Mouse (Mus musculus): ENCODE measurements around the gene Syne1. TPM values are rescaled to one million over a fixed set of nuclear protein-coding genes. Genes with fewer than 3 reads are reported as not detected.

The Syne1 gene
- total RNA-seq, 1 experiment: 7.1 TPM

DNA sequence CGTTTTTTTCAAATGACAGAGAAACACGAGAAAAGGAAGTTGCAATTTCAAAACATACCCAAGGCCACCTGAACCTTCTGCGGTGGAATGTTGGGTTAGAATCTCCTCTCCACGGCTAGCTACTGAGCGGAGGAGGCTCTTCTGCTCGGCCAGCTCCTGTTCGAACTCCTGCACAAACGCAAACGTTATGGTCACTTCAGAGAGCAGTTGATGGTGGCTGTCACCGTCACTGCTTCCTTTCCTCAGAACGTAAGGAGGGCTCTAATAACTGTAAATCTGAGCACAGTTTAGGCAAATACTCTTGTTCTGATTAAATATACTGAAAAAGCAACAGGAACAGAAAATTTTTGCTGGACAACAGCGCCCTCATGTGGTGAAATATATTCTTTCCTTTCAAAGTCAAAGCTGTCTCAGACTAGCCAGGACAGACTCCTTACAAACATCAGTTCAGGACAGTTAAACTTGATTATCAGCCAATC lies 389.8 kb downstream of the Syne1 start:
- Histone ChIP-seq H3K4me1 (ENCODE audit: control insufficient read depth in 2 of 2, insufficient read depth in 2 of 2, low read length in 2 of 2, poor library complexity in 1 of 2) (0 out of 4 replicates have a peak, but pooled peaks cover 0 to 1% of the 10 kb centered on the region in 2 experiments), H3K4me3 (ENCODE audit: insufficient read depth in 1 of 2, low read depth in 1 of 2, low read length in 2 of 2, poor library complexity in 1 of 2, severe bottlenecking in 1 of 2) (no peak overlapping the region), H3K36me3 (ENCODE audit: control insufficient read depth, insufficient read depth, low read length, poor library complexity, severe bottlenecking) (no peaks in the 10 kb centered on the region), H3K9me3 (ENCODE audit: control insufficient read depth, insufficient read depth, low read depth, low read length) (no peaks in the 10 kb centered on the region), H3K27ac (ENCODE audit: insufficient read depth, low read depth, low read length, poor library complexity, severe bottlenecking) (no peak overlapping the region), H3K9ac (ENCODE audit: insufficient read depth, low read depth, low read length, poor library complexity, severe bottlenecking) (no peak overlapping the region)
- TF ChIP-seq CHD2 (IDR thresholded peaks at IDR 0.05; ENCODE audit: low read depth, low read length): no peak
- peak; percentile 57 for TF ChIP-seq ZC3H11A (IDR thresholded peaks at IDR 0.05; ENCODE audit: borderline replicate concordance, low read depth, low read length)
- in situ Hi-C loops (cut with MboI; ENCODE audit: low sequenced_read_pairs in 2 of 2, unreplicated experiment in 2 of 2): loop anchor here in 1 of 2 experiments (25.0 kb wide), 1 partner anchor 749 kb away; no protein-coding TSS in a partner anchor
- peak; percentile 57 for DNase-seq (ENCODE audit: low read depth, low spot score)

DNA sequence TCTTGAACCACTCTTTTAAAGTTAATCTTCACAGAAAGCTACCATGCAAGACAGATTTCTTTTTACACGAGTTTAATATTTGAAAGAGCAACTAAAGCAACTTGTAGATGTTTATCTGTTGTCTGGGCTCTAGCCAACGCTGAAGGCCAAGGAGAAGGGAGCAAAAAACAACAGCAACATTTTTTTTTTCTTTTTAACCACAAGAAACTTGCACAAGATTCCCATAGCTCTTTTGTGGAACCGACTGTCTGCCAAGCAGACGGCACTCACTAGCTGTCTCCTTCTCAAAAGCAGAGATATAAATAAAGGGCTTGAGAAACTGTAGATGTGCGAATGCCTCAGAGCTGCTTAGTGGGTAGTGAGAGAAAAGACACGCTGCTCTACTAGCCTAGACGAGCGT lies 391.6 kb downstream of the Syne1 start:
- no peak overlapping the region for H3K27ac ChIP-seq (ENCODE audit: insufficient read depth, low read depth, low read length, poor library complexity, severe bottlenecking)
- in situ Hi-C loops (cut with MboI; ENCODE audit: low sequenced_read_pairs in 2 of 2, unreplicated experiment in 2 of 2): loop anchor here in 1 of 2 experiments (25.0 kb wide), 1 partner anchor 747 kb away; no protein-coding TSS in a partner anchor
- H3K36me3 ChIP-seq (ENCODE audit: control insufficient read depth, insufficient read depth, low read length, poor library complexity, severe bottlenecking): no peaks in the 10 kb centered on the region
- DNase-seq (ENCODE audit: low read depth, low spot score): no peak
- TF ChIP-seq MAFK (IDR thresholded peaks at IDR 0.05; ENCODE audit: insufficient read depth, low read depth, low read length): no peak
- TF ChIP-seq HCFC1 (IDR thresholded peaks at IDR 0.05; ENCODE audit: borderline replicate concordance, insufficient read depth, low read length): no peak
- TF ChIP-seq ZC3H11A (IDR thresholded peaks at IDR 0.05; ENCODE audit: borderline replicate concordance, low read depth, low read length): no peak
- TF ChIP-seq ZNF384 (IDR thresholded peaks at IDR 0.05; ENCODE audit: low read depth, low read length): no peak
- no peak for TF ChIP-seq CHD2 (IDR thresholded peaks at IDR 0.05; ENCODE audit: low read depth, low read length)
- no peak overlapping the region for H3K4me3 ChIP-seq (ENCODE audit: insufficient read depth in 1 of 2, low read depth in 1 of 2, low read length in 2 of 2, poor library complexity in 1 of 2, severe bottlenecking in 1 of 2)
- 0 out of 4 replicates have a peak, but pooled peaks cover 0 to 1% of the 10 kb centered on the region in 2 experiments for H3K4me1 ChIP-seq (ENCODE audit: control insufficient read depth in 2 of 2, insufficient read depth in 2 of 2, low read length in 2 of 2, poor library complexity in 1 of 2)
- no peak overlapping the region for H3K9ac ChIP-seq (ENCODE audit: insufficient read depth, low read depth, low read length, poor library complexity, severe bottlenecking)
- no peaks in the 10 kb centered on the region for H3K9me3 ChIP-seq (ENCODE audit: control insufficient read depth, insufficient read depth, low read depth, low read length)

DNA sequence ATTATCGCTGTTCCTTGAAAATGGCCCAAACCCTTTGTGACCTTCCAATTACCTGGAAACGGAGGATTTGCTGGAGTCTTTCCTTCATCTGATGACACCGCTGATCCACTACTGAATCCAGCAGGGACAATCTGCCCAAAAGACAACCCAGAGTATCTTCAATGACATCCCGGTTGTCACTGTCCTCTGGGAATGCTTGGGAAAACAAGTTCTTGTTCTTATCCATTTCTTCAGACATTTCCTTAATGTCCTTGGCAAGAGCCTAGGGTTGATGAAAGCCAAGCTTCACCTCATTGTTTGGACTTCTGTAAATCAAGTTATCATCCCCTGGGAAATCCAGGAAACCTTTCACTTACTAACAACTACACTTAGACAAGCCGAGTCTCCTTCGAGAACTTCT lies 398.2 kb downstream of the Syne1 start:
- Histone ChIP-seq H3K9me3 (ENCODE audit: control insufficient read depth, insufficient read depth, low read depth, low read length) (no peaks in the 10 kb centered on the region; the same call in 1 of the 2 replicates), H3K36me3 (ENCODE audit: control insufficient read depth, insufficient read depth, low read length, poor library complexity, severe bottlenecking) (no peaks in the 10 kb centered on the region), H3K27ac (ENCODE audit: insufficient read depth, low read depth, low read length, poor library complexity, severe bottlenecking) (no peak overlapping the region), H3K4me3 (ENCODE audit: insufficient read depth in 1 of 2, low read depth in 1 of 2, low read length in 2 of 2, poor library complexity in 1 of 2, severe bottlenecking in 1 of 2) (no peak overlapping the region), H3K9ac (ENCODE audit: insufficient read depth, low read depth, low read length, poor library complexity, severe bottlenecking) (no peak overlapping the region), H3K4me1 (ENCODE audit: control insufficient read depth in 2 of 2, insufficient read depth in 2 of 2, low read length in 2 of 2, poor library complexity in 1 of 2) (no peaks in the 10 kb centered on the region)
- DNase-seq (ENCODE audit: low read depth, low spot score): no peak
- in situ Hi-C loops (cut with MboI; ENCODE audit: low sequenced_read_pairs in 2 of 2, unreplicated experiment in 2 of 2): loop anchor here in 1 of 2 experiments (25.0 kb wide), 1 partner anchor 741 kb away; no protein-coding TSS in a partner anchor
- TF ChIP-seq HCFC1 (IDR thresholded peaks at IDR 0.05; ENCODE audit: borderline replicate concordance, insufficient read depth, low read length) (no peak), ZNF384 (IDR thresholded peaks at IDR 0.05; ENCODE audit: low read depth, low read length) (no peak), ZC3H11A (IDR thresholded peaks at IDR 0.05; ENCODE audit: borderline replicate concordance, low read depth, low read length) (no peak), MAFK (IDR thresholded peaks at IDR 0.05; ENCODE audit: insufficient read depth, low read depth, low read length) (no peak), CHD2 (IDR thresholded peaks at IDR 0.05; ENCODE audit: low read depth, low read length) (no peak)

DNA sequence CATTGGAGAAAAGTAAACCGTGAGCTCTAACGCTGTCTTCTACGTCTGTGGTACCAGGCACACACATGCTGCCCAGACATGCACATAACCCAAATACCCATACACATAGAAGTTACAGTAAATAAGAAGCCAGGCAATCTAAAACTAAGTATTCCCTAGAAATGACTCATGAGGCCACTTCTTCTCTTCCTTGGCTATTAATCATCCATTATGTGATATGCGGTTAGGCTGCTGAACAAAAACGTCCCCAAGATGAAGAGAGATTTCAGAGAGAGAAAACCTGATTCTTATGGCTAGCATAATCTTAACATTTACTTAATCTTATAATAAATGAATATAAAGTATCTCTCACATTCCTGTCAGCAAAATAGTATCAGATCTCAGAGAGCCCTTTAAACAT lies 409.8 kb downstream of the Syne1 start:
- TF ChIP-seq HCFC1 (IDR thresholded peaks at IDR 0.05; ENCODE audit: borderline replicate concordance, insufficient read depth, low read length): no peak
- no peaks in the 10 kb centered on the region for H3K4me1 ChIP-seq (ENCODE audit: control insufficient read depth in 2 of 2, insufficient read depth in 2 of 2, low read length in 2 of 2, poor library complexity in 1 of 2)
- no peak overlapping the region for H3K9ac ChIP-seq (ENCODE audit: insufficient read depth, low read depth, low read length, poor library complexity, severe bottlenecking)
- H3K36me3 ChIP-seq (ENCODE audit: control insufficient read depth, insufficient read depth, low read length, poor library complexity, severe bottlenecking): no peaks in the 10 kb centered on the region
- no peak overlapping the region for H3K4me3 ChIP-seq (ENCODE audit: insufficient read depth in 1 of 2, low read depth in 1 of 2, low read length in 2 of 2, poor library complexity in 1 of 2, severe bottlenecking in 1 of 2)
- no peak overlapping the region for H3K27ac ChIP-seq (ENCODE audit: insufficient read depth, low read depth, low read length, poor library complexity, severe bottlenecking)
- no peaks in the 10 kb centered on the region for H3K9me3 ChIP-seq (ENCODE audit: control insufficient read depth, insufficient read depth, low read depth, low read length)
- in situ Hi-C loops (cut with MboI; ENCODE audit: low sequenced_read_pairs in 2 of 2, unreplicated experiment in 2 of 2): no loop called here
- DNase-seq (ENCODE audit: low read depth, low spot score): no peak

DNA sequence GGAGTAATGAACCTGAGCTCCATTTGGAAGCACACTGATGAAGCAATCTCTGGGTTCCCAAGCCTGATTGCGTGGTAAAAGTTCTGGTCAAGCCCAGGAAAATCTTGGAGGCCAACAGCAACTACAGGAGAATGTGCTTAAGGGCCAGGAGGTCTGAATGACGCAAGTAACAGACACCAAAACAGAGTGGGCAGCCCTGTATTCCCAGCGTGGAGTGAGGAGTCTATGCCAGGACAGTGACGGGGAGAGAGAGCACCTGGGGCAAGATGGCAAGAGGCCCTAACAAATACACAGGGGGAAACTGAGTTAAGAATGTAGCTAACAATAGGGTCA lies 411.4 kb downstream of the Syne1 start:
- TF ChIP-seq ZNF384 (IDR thresholded peaks at IDR 0.05; ENCODE audit: low read depth, low read length): no peak
- TF ChIP-seq HCFC1 (IDR thresholded peaks at IDR 0.05; ENCODE audit: borderline replicate concordance, insufficient read depth, low read length): no peak
- TF ChIP-seq MAFK (IDR thresholded peaks at IDR 0.05; ENCODE audit: insufficient read depth, low read depth, low read length): no peak
- TF ChIP-seq ZC3H11A (IDR thresholded peaks at IDR 0.05; ENCODE audit: borderline replicate concordance, low read depth, low read length): no peak
- TF ChIP-seq CHD2 (IDR thresholded peaks at IDR 0.05; ENCODE audit: low read depth, low read length): no peak
- no peaks in the 10 kb centered on the region for H3K36me3 ChIP-seq (ENCODE audit: control insufficient read depth, insufficient read depth, low read length, poor library complexity, severe bottlenecking)

More for the DNA sequence above, 411.4 kb downstream of the Syne1 start:
- Histone ChIP-seq H3K4me3 (ENCODE audit: insufficient read depth in 1 of 2, low read depth in 1 of 2, low read length in 2 of 2, poor library complexity in 1 of 2, severe bottlenecking in 1 of 2) (no peak overlapping the region), H3K27ac (ENCODE audit: insufficient read depth, low read depth, low read length, poor library complexity, severe bottlenecking) (no peak overlapping the region), H3K9ac (ENCODE audit: insufficient read depth, low read depth, low read length, poor library complexity, severe bottlenecking) (no peak overlapping the region), H3K4me1 (ENCODE audit: control insufficient read depth in 2 of 2, insufficient read depth in 2 of 2, low read length in 2 of 2, poor library complexity in 1 of 2) (no peaks in the 10 kb centered on the region), H3K9me3 (ENCODE audit: control insufficient read depth, insufficient read depth, low read depth, low read length) (no peaks in the 10 kb centered on the region)
- no peak for DNase-seq (ENCODE audit: low read depth, low spot score)
- in situ Hi-C loops (cut with MboI; ENCODE audit: low sequenced_read_pairs in 2 of 2, unreplicated experiment in 2 of 2): no loop called here
